8 mouse cellular contexts compared by ENCODE assay signal in genomic region chr6:88725590-88725989, GRCm38 (mm10). TPM values are rescaled to one million over a fixed set of nuclear protein-coding genes. Genes with fewer than 3 reads are reported as not detected.
DNase-seq lines count a peak whose midpoint lies in the region; ATAC-seq and TF ChIP-seq lines count a peak whose summit lies in the region.

No protein-coding gene starts in this region.

- H3K27ac ChIP-seq in heart, embryonic 14.5 days (replicated peaks in 1 of 2; ENCODE audit: control insufficient read depth in 1 of 2, insufficient read depth in 1 of 2, low read depth in 2 of 2, low read length in 2 of 2): no peak overlapping the region
- no peak overlapping the region for H3K27ac ChIP-seq in heart, embryonic 11.5 days (ENCODE audit: low read depth, low read length)
- no peak overlapping the region for H3K27ac ChIP-seq in embryonic facial prominence, embryonic 14.5 days (replicated peaks; ENCODE audit: low read depth, low read length)
- H3K27ac ChIP-seq in liver, embryonic 14.5 days: peak overlapping the region; percentile 77

- H3K9me3 ChIP-seq in heart, embryonic 14.5 days (ENCODE audit: control insufficient read depth, low read length): no peaks in the 10 kb centered on the region
- H3K9me3 ChIP-seq in heart, embryonic 11.5 days (replicated peaks; ENCODE audit: control insufficient read depth, low read length): no peaks in the 10 kb centered on the region
- no peaks in the 10 kb centered on the region for H3K9me3 ChIP-seq in embryonic facial prominence, embryonic 14.5 days (ENCODE audit: control insufficient read depth, low read length)
- no peaks in the 10 kb centered on the region for H3K9me3 ChIP-seq in liver, embryonic 14.5 days (ENCODE audit: control insufficient read depth, low read length)

- 66% methylated on average over 7 of the region's 7 CpGs for WGBS in heart, embryonic 14.5 days
- WGBS in heart, embryonic 11.5 days (ENCODE audit: insufficient replicate concordance): 61% methylated on average over 7 of the region's 7 CpGs
- 61% methylated on average over 7 of the region's 7 CpGs for WGBS in embryonic facial prominence, embryonic 14.5 days
- WGBS in liver, embryonic 14.5 days (ENCODE audit: insufficient replicate concordance): 52% methylated on average over 7 of the region's 7 CpGs

- no peak for ATAC-seq in heart, embryonic 14.5 days (ENCODE audit: insufficient number of reproducible peaks, insufficient read depth, low FRiP score, low read depth)
- ATAC-seq in heart, embryonic 11.5 days (replicated peaks; ENCODE audit: insufficient number of reproducible peaks, low FRiP score, low TSS enrichment): no peak
- no peak for ATAC-seq in embryonic facial prominence, embryonic 14.5 days (ENCODE audit: low read depth)
- ATAC-seq in liver, embryonic 14.5 days (ENCODE audit: insufficient read depth): no peak

- H3K27me3 ChIP-seq in heart, embryonic 14.5 days (ENCODE audit: control insufficient read depth, insufficient read depth, low read length): no peaks in the 10 kb centered on the region
- peaks cover 10% of the 10 kb centered on the region; the same call in 1 of the 2 replicates for H3K27me3 ChIP-seq in heart, embryonic 11.5 days (ENCODE audit: control insufficient read depth, insufficient read depth, low read length)
- H3K27me3 ChIP-seq in embryonic facial prominence, embryonic 14.5 days (replicated peaks; ENCODE audit: control insufficient read depth, insufficient read depth, low read length): 0 out of 2 replicates have a peak, but pooled peaks cover 4% of the 10 kb centered on the region
- H3K27me3 ChIP-seq in liver, embryonic 14.5 days (ENCODE audit: control insufficient read depth, insufficient read depth, low read length): no peaks in the 10 kb centered on the region

- intact Hi-C loops in left cerebral cortex, postnatal 14 days (cut with DNase I): loop anchor here (5.0 kb wide), 2 partner anchors 37 to 102 kb away; no protein-coding TSS in a partner anchor

- H3K9ac ChIP-seq in heart, embryonic 14.5 days (ENCODE audit: low read length): no peak overlapping the region
- H3K9ac ChIP-seq in heart, embryonic 11.5 days (ENCODE audit: low read depth, low read length): no peak overlapping the region
- no peak overlapping the region for H3K9ac ChIP-seq in embryonic facial prominence, embryonic 14.5 days (ENCODE audit: low read depth, low read length)
- H3K9ac ChIP-seq in liver, embryonic 14.5 days (replicated peaks): peak overlapping the region; percentile 95

- TF ChIP-seq EP300 in liver, embryonic 14.5 days (IDR thresholded peaks at IDR 0.05; ENCODE audit: low read depth): no peak

- TF ChIP-seq CTCF in liver, embryonic 14.5 days (IDR thresholded peaks at IDR 0.05; ENCODE audit: low read depth): peak; percentile 63

- H3K4me2 ChIP-seq in heart, embryonic 14.5 days (ENCODE audit: low read length): peak overlapping the region; percentile 94; the same call in 1 of the 2 replicates
- H3K4me2 ChIP-seq in heart, embryonic 11.5 days: no peak overlapping the region
- peak overlapping the region; percentile 95 for H3K4me2 ChIP-seq in embryonic facial prominence, embryonic 14.5 days (ENCODE audit: low read depth, low read length)
- H3K4me2 ChIP-seq in liver, embryonic 14.5 days (ENCODE audit: low read depth): peak overlapping the region; percentile 90

- H3K4me1 ChIP-seq in heart, embryonic 14.5 days (ENCODE audit: control insufficient read depth in 2 of 2, insufficient read depth in 2 of 2, low read length in 2 of 2): 0 out of 4 replicates have a peak, but pooled peaks cover 0 to 2% of the 10 kb centered on the region in 2 experiments
- H3K4me1 ChIP-seq in heart, embryonic 11.5 days (ENCODE audit: control insufficient read depth, insufficient read depth, low read length): no peaks in the 10 kb centered on the region; the same call in 1 of the 2 replicates
- 0 out of 2 replicates have a peak, but pooled peaks cover 3% of the 10 kb centered on the region for H3K4me1 ChIP-seq in embryonic facial prominence, embryonic 14.5 days (ENCODE audit: control insufficient read depth, insufficient read depth, low read length)
- H3K4me1 ChIP-seq in liver, embryonic 14.5 days (replicated peaks; ENCODE audit: control insufficient read depth in 2 of 2, insufficient read depth in 2 of 2, low read length in 1 of 2): peaks cover 34 to 45% of the 10 kb centered on the region in 2 experiments

- peak; percentile 34 for DNase-seq in R1 (ENCODE audit: low read depth, low spot score)
- DNase-seq in embryonic facial prominence, embryonic 14.5 days (ENCODE audit: low spot score): no peak
- DNase-seq in liver, embryonic 14.5 days (ENCODE audit: low read depth in 3 of 3, low spot score in 3 of 3): no peak
- no peak for DNase-seq in B cell, adult 2 months
- no peak for DNase-seq in left cerebral cortex, postnatal 14 days (ENCODE audit: low spot score in 2 of 2)
- no peak for DNase-seq in layer of hippocampus, postnatal 36 days

- H3K4me3 ChIP-seq in heart, embryonic 14.5 days (ENCODE audit: control insufficient read depth in 1 of 2, insufficient read depth in 1 of 2, low read depth in 1 of 2, low read length in 2 of 2): peak overlapping the region in 1 of 2 experiments; percentile 75; a peak in 1 of 4 replicates
- H3K4me3 ChIP-seq in heart, embryonic 11.5 days (ENCODE audit: low read depth, low read length): no peak overlapping the region
- peak overlapping the region; percentile 6; the same call in 1 of the 2 replicates for H3K4me3 ChIP-seq in embryonic facial prominence, embryonic 14.5 days (ENCODE audit: low read depth, low read length)
- peak overlapping the region; percentile 66 to 97 for H3K4me3 ChIP-seq in liver, embryonic 14.5 days (ENCODE audit: insufficient read depth in 1 of 2, low read depth in 2 of 2, low read length in 2 of 2)

- H3K36me3 ChIP-seq in heart, embryonic 14.5 days (ENCODE audit: control insufficient read depth, insufficient read depth, low read length): no peaks in the 10 kb centered on the region
- no peaks in the 10 kb centered on the region for H3K36me3 ChIP-seq in heart, embryonic 11.5 days (ENCODE audit: control insufficient read depth, insufficient read depth, low read length)
- H3K36me3 ChIP-seq in embryonic facial prominence, embryonic 14.5 days (ENCODE audit: control insufficient read depth, insufficient read depth, low read length): no peaks in the 10 kb centered on the region
- H3K36me3 ChIP-seq in liver, embryonic 14.5 days (replicated peaks; ENCODE audit: control insufficient read depth, insufficient read depth, low read depth): peaks cover 25% of the 10 kb centered on the region

RNA-seq across cellular contexts. Expression of gene Mgll, which starts 1.4 kb away (rescaled TPM):
- 25.9 and 28.7 TPM in 2 replicates for polyA plus RNA-seq in heart, embryonic 14.5 days (2014; fragmentation: Nextera tagmentation; extraction: Ambion mirVana)
- 7.3 and 8.6 TPM in 2 replicates for polyA plus RNA-seq in heart, embryonic 11.5 days (2014; fragmentation: Nextera tagmentation; extraction: Ambion mirVana)
- 29.1 and 30.4 TPM in 2 replicates for polyA plus RNA-seq in embryonic facial prominence, embryonic 14.5 days (2014; fragmentation: Nextera tagmentation; extraction: Ambion mirVana)
- polyA plus RNA-seq in liver, embryonic 14.5 days (2012; rRNA removed): 14.8 and 17.0 TPM in 2 replicates
- polyA plus RNA-seq in liver, embryonic 14.5 days (2014; fragmentation: Nextera tagmentation; extraction: Ambion mirVana): 65.5 and 68.0 TPM in 2 replicates
- 100 to 1,000 TPM; 152 to 153 TPM for total RNA-seq in left cerebral cortex, postnatal 14 days (2021)
- total RNA-seq in layer of hippocampus, postnatal 36 days (2021): 100 to 1,000 TPM; 178 to 181 TPM
